Mouse (Mus musculus) heart, adult 9 months (tissue): ENCODE results near the gene Rnf212.

Experiments
- DNase-seq, 2 experiments: peaks; one replicate each; pipeline ENCODE4 v3.0.0; 2022; ENCODE audit warnings: low spot score in 2 of 2

Rnf212 gene

DNA sequence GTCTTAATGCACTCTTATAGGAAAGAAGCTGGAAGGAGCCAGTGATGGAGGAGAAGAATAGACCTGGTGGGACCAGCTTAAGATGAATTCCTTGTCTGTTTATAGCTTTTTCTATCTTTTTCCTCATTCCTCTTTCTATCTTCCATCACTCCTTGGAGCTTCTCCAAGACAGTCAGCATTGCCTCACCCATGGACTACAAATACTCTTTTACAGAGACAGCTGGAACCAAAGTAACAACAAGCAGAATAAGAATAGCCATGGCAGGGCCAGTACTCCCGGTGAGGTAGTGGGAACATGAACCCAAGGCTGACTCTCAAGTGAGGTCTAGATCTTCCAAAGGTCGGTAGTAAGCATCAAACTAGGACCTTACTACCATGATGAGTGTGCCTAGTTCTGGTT lies 61.7 kb downstream of the Rnf212 start:
- no peak for DNase-seq

DNA sequence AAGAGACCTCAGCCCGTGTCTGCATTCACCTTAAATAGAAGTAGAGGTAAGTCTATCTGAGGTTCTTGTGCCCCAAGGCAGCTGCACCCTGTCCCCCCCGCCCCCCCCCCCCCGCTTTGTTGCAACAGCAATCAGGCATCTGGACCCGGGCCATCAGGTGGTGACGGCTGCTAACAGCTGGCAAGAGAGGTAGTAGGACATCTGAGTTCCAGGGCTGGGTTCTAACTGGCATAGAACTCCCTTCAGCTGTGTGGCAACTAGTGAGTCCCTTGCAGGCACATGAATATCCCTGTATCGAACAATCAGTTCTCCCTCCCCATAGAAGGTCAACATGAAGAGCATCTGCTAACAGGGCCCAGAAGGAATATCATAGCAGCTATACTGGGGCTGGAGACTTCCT lies 62.8 kb downstream of the Rnf212 start:
- no peak for DNase-seq

DNA sequence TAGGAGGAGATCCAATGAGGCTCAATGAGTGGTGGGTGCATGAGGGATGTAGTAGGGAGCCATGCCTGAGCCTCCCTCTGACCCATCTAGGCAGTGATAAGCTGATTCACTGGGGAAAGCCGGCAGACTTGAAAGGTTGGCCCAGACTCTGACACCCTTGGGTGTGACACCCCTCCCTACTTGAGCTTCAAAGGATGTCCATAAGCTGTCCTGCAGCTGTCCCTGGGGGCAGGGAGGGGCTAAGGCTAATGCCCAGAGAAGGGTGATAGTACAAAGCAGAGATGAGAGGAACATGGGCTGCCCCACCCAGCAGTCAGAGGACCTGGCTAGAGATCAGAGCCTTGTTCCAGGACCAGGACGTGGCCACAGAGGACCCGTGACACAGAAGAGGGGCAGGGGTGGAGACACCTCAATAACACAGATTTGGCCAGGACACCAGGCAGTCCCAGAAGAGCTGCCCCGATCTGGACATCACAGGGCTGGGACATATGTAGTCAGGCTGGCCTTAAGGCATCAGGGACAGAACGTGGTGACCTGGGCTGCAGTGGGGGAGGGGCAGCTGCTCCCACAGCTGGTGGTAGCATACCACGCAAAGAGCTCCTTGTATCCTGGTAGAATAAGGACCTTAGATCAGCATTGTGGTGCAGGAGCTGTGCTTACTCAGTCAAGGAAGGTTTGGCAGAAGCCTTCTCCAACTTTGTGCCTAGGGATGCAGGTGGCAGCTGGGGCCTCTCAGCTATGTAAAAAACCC lies 65.6 kb downstream of the Rnf212 start:
- no peak for DNase-seq

DNA sequence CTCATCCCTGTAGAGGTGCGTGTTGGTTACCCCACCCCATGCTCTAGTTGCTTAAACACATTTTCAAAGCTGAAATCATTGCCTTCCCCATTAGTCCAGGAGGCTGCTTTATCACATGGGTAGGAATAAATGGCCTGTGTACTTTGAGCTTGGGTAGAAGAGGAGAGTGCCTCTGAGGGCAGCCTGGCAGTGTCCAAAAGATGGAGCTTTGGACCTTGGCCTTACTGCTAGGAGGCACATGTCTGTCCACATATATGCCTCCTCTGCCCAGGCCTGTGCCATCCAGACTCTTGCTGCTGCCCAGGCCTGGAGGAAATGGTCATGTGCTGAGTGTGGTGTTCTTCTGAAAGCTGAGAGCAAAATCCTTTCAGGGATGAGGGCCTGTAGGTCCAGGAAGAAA lies 66.4 kb downstream of the Rnf212 start:
- DNase-seq, result no peak

DNA sequence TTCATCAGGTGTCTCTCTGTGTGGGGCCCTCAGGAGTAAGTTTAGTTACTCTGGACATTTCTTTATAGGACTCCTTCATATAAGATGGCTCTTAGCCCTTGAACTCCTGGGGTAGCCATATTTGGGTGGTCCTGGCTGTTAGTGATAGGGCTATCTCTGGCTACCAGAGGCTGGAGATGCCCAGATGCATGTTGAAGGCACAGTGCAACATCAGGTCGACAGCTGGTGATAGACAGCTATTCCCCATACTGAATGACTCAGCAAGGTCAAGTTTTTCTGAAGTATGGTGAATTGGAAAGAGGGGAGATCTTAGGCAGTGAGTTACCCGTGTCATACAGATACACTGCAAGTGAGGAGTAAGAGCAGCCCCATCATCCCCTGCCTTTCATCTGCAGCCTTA lies 67.0 kb downstream of the Rnf212 start:
- no peak for DNase-seq

DNA sequence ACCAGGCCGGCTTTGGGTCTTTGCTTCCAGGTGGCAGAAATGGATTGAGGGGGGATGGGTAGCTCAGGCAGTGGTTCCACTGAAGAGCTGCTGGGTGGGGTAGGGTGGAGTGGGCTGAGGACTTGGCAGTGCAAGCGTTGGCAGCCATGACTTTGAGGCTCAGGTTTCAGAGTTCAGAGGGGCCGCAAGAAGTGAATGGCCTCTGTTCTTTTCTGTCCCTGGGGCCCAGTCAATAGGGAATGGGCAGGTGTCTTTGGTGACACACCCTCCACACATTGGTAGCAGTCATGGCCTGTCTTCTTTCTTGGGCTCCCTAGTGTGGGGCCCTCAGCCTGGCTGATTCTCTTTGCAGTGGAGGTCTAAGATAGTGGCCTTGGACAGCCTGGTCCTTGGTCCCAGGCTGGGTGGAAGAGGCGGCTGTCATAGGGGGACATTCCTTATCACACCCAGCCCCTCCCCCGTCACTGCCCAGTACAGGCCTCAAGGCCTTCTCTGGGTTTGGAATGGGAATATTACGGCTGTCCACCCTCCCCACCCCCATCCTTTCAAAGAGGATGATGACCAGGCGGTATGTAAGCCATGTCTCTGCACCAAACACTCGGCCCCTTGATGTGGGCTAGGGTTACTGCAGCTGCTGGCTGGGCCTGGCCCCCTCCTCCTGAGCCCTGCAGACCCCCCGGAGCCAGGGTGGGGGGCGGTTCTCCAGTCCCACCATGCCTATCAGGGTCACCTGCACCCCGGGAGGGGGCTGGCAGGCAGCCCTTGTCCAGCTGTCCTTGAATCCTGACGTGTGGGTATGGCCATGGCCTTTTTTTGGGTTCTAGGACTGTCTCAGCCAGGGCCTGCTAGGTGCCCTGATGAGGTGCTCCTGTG lies 70.8 kb downstream of the Rnf212 start:
- no peak for DNase-seq

DNA sequence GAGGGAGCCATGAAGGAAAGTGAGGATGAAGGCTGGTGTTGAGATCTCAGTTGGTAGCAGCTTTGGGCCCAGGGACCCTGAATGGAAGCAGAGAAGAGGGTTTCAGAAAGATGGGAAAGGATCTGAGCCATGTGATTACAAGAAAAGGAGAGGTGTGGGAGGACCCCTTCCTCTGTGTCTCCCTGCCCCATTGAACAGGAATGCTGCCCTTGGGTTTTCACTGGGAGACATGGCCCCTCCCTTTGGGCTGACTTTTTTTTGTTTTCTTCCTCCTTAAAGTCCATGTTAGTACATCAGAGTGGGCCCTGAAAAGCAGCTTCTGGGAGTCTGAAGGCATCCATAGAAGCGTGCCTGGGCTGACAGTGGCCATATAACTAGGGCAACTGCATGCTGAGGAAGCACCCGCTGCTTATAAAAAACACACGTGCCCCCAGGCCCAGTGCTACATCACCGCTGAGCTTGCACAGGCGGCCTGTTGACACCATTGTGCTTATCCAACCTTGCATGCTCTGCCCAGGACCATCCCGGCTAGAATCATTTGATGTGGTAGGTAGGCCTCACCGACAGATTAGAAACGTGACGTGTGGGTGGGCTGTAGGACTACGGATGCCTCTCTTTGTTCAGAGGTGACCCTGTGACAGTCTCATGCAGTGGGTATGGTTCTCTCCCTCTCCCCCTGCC lies 73.3 kb downstream of the Rnf212 start:
- no peak for DNase-seq

DNA sequence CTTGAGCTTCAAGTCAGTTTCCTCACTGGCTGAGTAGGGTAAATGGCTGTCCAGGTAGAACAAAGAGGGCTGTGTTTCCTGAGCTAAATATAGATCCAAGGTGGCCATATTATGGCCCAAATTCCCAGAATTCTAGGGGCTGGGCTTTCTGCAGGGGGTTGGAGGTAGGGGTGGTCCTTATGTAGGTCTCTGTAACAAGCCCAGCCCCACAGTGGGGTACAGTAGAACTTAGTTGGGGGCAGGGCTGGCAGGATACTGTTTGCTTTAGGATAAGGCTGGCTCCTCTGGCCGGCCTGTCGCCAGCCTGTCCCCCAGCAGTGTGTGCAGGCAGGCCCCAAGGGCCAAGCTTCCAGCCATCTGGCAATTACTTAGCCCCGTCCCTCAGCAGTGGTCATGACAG lies 74.4 kb downstream of the Rnf212 start:
- DNase-seq, result no peak

DNA sequence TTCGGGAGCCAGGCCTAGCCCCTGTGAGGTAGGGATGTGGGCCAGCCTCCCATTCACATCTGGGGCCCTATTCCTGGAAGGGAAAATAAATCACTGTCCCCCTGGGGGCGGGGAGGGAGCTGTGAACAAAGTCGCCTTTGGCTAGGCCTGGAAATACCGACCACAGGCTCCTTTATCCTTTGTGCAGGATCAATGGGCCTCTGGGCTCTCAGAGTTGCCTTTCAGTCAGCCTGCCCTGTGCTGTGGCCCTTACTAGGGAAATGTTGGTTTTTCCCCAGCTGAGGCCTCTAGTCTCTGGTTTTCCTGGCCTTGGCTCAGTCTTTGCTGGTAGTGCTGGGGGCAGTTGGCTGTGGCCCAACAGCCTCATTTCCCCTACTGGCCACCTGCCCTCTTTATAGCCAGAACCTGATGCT lies 77.4 kb downstream of the Rnf212 start:
- no peak for DNase-seq

DNA sequence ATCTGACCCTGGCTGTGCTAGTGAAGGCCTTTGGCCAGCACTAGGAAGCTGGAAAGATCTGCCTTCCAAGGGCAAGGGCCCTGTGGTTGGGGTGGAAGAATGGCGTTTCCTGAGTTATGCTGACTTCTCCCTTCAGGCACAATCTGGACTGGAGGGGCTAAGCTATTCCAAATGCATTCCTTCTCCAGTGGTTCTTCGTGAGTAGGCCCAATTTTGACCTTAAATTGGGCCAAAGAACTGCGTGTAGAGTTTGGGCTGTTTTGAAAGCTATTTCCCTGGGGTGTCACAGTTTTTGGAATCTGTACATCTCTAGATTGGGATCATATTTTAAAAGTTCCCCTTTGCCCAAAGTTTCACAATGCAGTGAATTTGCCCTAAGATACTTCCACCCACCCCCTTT lies 78.2 kb downstream of the Rnf212 start:
- no peak for DNase-seq

DNA sequence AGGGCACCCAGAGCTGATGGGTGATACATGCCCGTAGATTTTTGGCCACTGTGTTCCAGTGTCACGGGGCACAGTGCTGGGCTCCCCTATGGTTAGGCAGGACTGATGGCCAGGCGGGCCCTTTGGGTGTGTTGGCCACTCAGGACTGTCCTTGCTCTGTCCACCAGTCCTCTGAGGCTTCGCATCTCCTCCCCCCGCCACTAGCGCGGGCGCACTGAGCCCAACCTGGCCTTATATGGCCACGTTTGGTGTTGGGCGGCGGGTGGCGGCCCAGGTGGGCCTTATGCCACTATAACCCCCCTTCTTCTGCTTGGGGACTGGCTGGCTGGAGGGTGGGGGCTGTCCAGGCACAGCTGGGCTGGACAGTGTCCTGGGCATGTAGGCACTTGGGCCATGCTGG lies 78.9 kb downstream of the Rnf212 start:
- no peak for DNase-seq

DNA sequence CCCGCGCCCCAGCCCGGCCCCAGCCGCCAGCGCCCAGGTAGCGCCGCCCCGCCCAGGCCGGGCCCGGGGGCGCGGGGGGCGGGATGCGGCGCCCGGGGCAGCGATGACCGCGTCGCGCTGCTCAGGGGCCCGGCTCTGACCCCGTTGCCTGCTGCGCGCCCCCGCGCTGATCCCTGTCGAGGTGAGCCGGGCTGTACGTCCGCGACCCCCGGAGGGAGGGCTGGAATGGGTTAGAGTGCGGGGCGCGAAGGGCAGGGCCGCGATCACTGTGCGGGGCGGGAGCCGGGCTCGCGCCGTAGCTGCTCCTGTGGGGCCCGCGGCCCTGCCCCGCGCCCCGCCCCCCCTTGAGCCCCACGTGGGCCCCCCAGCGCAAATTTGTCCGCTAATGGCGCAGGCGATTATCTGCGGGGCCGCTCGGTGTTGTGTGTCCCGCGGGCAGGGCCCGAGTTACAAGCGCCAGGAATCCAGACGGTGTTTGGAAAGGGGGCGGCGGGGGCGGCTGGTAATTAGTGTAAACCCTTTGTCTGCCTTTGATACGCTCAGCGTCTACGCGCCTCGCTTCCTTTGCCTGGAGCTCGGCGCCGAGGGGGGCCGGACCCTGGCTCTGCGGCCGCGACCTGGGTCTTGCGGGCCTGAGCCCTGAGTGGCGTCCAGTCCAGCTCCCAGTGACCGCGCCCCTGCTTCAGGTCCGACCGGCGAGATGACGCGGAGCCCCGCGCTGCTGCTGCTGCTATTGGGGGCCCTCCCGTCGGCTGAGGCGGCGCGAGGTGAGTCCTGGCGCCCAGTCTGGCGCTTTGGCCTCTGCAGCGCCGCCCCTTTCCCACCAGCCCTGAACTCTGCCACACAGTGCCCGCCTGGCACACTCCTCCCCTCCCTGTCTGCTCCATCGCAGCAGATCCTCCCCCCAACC lies 80.2 kb downstream of the Rnf212 start:
- no peak for DNase-seq

DNA sequence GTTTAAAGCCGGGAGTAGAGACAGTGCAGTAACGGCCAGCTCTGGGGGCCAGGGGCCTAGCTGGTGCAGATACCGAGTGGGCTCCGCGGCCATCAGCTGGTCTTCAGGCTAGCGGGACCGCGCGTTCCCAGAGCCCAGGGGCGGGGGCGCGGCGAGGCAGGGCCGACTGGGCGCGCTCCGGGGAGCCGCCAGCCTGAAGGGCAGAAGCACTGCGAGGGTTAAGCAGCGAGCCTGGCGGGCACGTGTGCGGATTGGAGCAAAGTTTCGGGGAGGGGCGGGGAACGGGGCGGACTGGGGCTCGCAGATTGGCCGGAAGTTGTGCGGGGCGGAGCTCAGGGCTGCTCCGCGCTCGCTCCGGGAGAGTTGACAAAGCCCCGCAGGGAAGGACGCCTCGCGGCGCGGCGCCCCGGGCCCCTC lies 80.9 kb downstream of the Rnf212 start:
- peak; percentile 80 to 82 for DNase-seq

DNA sequence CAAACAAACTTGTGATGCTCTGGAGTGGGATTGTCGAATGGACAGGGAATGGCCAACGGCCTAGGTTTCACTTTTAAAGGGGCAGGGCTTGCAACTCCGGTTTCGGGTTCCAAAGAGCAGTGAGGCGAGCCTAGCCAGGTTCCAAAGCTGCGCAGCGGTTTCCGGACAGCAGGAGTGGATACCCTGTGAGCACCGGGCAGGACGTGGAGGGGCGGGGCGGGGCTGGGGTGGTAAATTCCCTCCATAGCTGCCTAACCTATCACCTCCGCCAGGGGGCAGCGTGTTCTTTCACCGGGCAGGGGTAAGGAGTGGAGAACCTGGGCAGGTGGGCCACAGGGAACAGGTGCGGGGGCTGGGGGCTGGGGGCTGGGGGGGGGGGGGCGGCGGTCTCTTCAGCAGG lies 82.5 kb downstream of the Rnf212 start, which contains the start of gene Fgfrl1:
Gene Fgfrl1 (plus strand): TSS at position 112 of the 400 bp plus-strand sequence.
- peak; percentile 33 to 53 for DNase-seq

DNA sequence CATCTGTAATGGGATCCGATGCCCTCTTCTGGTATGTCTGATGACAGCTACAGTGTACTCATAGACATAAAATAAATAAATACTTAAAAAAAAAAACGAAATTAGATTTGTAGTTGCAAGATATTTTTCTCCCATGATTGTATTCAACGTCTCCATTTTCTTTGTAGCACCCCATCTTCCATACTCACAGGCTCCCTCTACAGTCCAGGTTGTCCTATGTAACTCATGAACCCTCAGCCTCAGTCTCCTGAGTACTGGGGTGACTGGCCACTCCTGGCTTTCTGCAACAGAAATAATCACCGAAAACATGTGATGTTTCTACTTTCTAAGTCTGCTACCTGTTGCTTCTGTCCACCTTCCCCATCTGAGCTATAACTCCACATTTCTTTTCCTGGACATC lies 83.6 kb downstream of the Rnf212 start:
- DNase-seq, result no peak

DNA sequence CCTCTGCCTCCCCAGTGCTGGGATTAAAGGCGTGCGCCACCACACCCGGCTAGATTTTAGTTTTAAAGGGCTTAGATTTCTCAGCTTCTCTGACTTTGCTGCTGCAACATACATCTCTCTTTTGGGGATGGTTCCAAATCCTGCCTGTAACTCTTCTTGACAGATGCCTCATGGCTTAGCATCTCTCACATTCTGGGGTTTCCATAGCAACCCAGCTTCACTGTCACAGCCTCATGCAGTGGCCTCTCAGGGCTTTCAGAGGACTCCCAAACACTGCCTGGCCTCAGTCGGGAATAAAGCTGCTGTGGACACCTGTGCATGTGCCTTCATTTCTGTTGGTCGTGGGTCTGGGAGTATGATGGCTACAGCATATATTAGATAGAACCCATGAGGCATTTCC lies 85.7 kb downstream of the Rnf212 start:
- DNase-seq, result no peak

DNA sequence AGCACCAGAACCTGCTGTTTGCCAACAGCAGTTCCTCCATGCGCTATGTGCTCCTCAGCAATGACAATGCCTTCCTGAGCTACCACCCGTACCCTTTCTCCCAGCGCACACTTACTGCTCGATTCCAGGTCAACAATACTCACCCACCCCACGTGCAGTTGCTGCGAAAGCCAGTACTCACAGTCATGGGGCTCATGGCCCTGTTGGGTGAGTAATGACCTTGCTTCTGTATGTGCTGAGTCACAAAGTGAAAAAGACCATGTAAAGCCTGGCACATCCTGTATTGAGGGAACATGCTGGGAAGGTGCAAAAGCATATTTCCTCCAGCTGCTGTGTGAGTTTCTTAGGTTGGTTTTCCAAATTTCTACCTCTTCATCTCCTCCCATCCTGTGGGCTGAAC lies 93.9 kb downstream of the Rnf212 start:
- DNase-seq, result no peak

DNA sequence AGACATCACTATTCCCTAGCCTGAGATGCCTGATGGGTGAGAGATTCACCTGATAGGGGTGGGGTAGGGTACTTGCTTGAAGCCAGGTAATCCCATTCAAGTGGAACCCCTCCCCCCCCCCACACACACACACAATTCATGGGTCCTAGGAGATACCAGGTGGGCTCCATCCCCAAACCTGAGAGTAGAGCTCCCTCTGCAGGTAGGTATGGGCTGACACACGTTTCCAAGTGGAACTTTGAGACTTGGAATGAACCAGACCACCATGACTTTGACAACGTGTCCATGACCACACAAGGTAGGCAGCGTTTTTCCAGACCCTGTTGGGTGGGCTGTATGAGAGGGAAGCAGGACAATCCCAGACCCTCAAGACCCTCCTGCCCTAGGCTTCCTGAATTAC lies 94.9 kb downstream of the Rnf212 start:
- DNase-seq, result no peak
